Mouse (Mus musculus): Measurements from ENCODE around the gene Ms4a6d.

Ms4a6d gene

DNA sequence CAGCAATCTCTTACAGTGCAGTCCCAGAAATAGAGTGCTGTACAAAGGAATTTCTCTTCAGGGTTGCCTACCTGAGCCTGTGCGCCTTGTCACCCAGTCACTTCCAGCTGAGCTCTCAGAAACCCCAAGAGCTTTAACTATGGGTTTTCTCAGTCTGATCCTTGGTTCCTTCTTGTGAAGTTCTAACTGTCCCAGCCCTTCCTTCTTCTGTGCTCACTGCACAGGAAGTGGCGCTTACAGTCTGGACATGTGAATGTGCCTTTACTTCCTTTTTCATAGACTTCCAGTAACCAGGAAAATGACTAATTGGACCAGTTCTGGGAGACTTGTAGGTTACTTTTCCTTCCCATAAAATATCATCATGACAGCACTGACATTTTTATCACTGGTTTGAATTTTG, at the start of gene Ms4a6d:
Gene Ms4a6d (minus strand): TSS at position 247 of the 400 bp plus-strand sequence.
- in situ Hi-C loops (cut with MboI; ENCODE audit: low pct_unique_long_range_greater_than_20kb in 1 of 2, low sequenced_read_pairs in 2 of 2, unreplicated experiment in 1 of 2), result loop anchor here (5.0 to 10.0 kb wide), 6 partner anchors 163 to 422 kb away; partner anchors contain the start of gene Olfr1419 (in 1 of the 2)

DNA sequence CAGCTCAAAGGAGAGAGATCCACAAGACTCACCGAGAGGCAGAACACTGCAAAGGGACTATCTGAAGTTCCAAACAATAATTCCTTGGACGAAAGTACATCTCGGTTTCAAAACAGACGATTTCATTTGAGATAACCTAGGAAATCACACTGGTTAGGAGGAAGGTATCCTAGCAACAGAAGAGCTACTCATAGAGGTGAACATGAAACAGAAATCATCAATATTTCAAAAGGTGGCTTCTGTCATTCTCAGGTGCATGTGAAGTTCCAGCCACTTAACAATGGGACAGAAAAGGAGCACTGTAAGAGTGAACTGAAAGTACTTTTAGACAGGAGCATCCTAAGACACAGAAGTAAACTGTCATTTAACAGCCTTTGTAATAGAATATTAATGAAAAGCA, 44.9 kb upstream of the Ms4a6d start:
- in situ Hi-C loops (cut with MboI; ENCODE audit: low pct_unique_long_range_greater_than_20kb in 1 of 2, low sequenced_read_pairs in 2 of 2, unreplicated experiment in 1 of 2), result no loop called here

DNA sequence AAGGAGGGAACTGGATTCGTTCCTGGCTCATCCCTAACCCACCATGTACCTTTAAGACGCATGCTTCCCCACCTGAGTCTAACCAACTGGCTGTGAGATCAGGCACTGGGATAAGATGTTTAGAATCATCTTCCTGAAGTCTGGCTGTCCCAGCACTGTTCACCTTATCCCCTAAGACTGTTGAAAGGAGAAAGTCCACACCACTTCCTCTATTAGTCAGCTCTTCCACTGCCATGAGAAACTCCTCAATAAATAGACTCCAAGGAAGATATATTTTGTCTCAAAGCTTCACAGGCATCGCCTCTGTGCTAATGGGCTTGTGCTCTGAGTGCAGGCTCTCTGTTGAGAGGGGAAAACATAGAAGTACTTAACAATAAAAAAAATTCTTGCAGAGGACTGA, 41.5 kb upstream of the Ms4a6d start:
- in situ Hi-C loops (cut with MboI; ENCODE audit: low pct_unique_long_range_greater_than_20kb in 1 of 2, low sequenced_read_pairs in 2 of 2, unreplicated experiment in 1 of 2), result no loop called here

DNA sequence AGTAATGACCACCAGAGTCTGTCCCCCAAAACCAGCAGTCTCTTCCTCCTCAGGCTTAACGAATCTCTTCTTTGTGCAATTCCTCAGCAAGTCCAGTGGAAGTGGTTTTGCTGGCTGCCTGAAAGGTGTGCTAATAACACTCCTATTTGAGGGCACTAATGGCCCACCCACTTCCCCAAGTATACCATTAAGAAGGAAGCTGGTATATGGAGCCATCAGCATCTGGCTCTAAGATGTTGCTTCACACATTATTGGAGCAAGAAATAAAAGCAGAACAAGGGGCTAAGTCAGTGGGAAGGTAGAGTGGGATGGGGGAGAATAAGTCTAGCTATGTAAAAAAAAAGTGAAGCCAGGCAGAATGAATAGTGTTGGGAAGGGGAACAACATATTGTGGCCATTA, 36.1 kb upstream of the Ms4a6d start, which contains the start of gene Ms4a3:
Gene Ms4a3 (minus strand): TSS at position 120 of the 400 bp plus-strand sequence.
- in situ Hi-C loops (cut with MboI; ENCODE audit: low pct_unique_long_range_greater_than_20kb in 1 of 2, low sequenced_read_pairs in 2 of 2, unreplicated experiment in 1 of 2), result no loop called here

DNA sequence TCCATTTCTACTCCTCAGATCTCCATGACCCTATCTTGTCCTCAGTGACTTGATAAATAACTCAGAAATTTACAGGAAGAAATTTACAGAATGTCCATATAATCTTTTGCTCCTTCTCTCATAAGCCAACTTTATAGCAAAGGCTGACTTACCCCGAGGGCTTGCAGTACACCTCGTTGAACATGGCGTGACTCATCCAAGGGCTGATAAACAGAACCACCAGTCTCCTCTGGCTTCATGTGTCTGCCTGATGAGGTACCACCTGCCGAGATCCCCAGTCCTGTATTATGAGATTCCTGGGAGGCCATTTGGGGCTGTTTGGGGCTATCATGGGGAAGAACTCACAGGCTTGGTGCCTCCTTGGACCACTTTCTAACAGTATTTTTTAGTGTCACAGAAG, 34.4 kb upstream of the Ms4a6d start:
- in situ Hi-C loops (cut with MboI; ENCODE audit: low pct_unique_long_range_greater_than_20kb in 1 of 2, low sequenced_read_pairs in 2 of 2, unreplicated experiment in 1 of 2), result no loop called here

DNA sequence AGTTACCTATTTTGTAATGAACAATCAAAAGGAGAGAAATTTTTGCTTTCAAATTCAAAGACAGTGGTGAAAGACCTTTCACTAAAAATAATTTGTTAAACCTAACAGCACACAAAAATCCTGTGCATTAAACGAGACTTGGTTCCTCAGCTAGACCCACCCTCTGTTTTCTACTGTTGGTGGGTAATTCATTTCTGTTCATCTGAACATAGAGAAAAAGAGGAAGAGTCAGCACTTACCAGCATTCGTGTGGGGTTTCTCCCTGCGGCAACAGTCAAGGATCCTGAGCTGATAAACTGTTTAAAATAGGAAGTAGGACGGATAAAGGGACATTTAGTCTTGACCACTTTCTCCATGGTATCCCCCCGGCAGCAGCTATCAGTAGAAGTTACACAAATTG, 30.9 kb upstream of the Ms4a6d start:
- in situ Hi-C loops (cut with MboI; ENCODE audit: low pct_unique_long_range_greater_than_20kb in 1 of 2, low sequenced_read_pairs in 2 of 2, unreplicated experiment in 1 of 2), result no loop called here

DNA sequence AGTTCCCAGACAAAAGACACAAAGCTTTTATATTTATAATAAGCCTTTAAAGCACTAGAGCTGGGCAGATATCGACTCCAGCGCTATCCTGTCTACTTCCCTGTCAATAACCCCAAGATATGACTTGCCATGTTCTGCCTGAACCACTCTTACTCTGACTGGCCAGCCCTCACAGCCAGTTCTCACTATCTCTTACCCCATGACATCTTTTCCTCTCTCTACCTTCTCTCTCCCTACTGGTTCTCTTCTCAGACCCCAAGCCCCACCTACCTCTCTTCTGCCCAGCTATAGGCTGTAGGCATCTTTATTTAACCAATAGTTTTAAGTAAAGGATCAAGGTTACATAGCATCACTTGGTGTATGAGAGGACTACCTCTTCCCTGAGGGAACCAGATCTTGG, 29.7 kb upstream of the Ms4a6d start:
- in situ Hi-C loops (cut with MboI; ENCODE audit: low pct_unique_long_range_greater_than_20kb in 1 of 2, low sequenced_read_pairs in 2 of 2, unreplicated experiment in 1 of 2), result no loop called here

DNA sequence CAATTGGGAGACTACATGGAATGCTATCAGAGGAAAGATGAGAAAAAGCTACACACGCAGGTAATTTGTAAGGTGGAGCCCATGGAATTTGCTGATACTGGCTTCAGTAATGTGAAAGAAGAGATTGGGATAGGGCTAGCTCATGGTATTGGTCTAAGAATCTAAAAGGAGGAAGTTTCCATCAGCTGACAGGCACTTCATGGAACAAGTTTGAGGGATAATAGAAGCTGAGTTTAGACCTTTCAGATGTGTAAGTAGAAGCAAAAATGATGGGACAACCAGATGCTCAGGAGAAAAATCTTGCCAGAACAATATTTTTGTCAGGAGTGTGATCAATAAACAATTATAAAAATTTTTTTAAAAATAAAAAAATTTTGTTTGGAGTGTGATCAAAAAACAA, 29.1 kb upstream of the Ms4a6d start:
- in situ Hi-C loops (cut with MboI; ENCODE audit: low pct_unique_long_range_greater_than_20kb in 1 of 2, low sequenced_read_pairs in 2 of 2, unreplicated experiment in 1 of 2), result no loop called here

DNA sequence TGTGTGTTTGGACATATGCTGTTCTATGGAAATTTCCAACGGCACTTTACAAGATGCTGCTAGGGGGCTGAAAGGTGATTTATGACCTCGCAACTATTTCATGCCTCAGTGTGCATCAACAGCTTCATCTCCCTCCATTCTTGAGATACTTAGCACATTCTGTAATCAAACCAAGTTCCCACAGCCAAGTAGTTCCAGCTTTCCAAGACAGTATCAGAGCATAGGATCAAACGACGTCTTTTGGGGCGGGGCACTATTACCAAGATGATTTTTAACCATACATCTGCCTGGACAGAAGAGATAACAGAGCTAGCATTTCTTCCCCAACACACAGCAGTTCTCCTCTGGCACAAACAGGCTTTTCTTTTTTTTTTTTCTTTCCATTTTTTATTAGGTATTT, 20.6 kb upstream of the Ms4a6d start:
- in situ Hi-C loops (cut with MboI; ENCODE audit: low pct_unique_long_range_greater_than_20kb in 1 of 2, low sequenced_read_pairs in 2 of 2, unreplicated experiment in 1 of 2), result no loop called here

DNA sequence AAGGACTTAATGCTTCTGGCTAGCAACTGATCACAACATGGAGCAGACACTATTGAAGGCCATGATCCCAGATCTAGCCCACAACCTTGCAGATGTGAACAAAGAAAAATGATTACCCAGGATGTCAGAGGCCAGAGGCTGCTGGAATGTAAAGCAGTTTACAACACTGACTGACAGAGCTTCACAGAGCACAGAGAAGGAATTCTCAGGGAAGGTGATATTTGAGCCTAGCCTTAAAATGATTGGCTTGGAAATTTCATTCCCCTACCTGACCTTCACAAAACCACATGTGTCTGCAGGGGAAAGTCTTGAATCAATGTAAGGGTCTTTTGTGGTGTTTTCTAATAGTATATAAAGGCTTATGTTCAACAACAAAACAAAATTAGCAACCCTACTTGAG, 20.2 kb upstream of the Ms4a6d start:
- in situ Hi-C loops (cut with MboI; ENCODE audit: low pct_unique_long_range_greater_than_20kb in 1 of 2, low sequenced_read_pairs in 2 of 2, unreplicated experiment in 1 of 2), result no loop called here

DNA sequence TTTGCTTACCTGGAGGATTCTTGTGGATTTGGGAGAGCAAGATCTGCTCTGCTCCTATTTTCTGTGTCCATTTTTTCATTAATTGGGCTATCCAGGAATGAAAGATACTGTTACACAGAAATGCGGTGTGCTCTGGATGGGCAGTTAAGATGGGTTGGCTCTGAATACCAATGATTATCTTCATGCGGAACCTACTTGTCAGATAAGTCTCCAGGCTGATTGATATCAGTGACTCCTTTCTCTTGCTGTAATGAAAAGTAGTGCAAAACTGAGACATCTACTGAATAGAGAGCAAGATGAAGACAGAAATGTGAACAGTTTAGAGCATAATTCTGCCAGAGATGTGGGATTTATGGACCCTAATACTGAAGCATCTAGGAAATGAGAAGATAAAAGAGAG, 18.9 kb upstream of the Ms4a6d start, which contains the start of gene Ms4a2:
Gene Ms4a2 (minus strand): TSS at position 169 of the 400 bp plus-strand sequence.
- in situ Hi-C loops (cut with MboI; ENCODE audit: low pct_unique_long_range_greater_than_20kb in 1 of 2, low sequenced_read_pairs in 2 of 2, unreplicated experiment in 1 of 2), result no loop called here

DNA sequence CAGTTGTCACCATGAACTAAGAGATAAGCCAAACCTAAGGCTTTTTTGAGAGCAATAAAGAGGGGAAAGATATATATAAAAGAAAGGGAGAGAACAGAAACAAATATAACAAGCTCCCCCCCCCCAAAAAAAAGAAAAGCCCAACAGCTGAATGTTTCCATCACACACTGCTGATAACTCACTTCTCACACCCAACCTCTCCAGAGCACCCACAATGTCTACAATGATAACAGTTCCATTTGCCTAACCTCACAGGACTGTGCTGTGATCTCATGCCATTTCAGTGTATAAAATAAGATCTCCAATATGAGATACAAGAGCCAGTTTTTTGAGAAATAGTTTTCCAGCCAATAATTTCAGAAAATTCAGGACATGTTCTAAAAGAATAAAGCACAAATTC, 13.3 kb upstream of the Ms4a6d start:
- in situ Hi-C loops (cut with MboI; ENCODE audit: low pct_unique_long_range_greater_than_20kb in 1 of 2, low sequenced_read_pairs in 2 of 2, unreplicated experiment in 1 of 2), result no loop called here

DNA sequence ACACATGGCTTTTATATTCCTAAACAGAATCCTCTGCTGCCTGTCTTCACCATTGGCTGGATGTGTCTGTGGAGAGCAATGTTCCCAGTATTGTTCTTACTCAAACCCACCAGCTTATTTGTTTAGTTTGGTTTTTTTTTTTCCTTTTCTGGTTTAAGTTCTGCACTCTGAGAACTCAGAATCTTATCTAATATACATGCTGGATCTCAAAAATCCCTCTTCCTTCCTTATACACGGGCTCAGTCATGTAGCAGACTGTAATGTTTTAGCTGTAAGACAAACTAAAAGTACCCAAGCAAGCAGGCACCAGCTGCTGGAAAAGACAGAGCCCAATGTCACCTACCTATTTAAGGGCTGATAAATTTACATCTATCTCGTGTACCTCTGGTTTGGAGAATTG, 10.2 kb upstream of the Ms4a6d start:
- in situ Hi-C loops (cut with MboI; ENCODE audit: low pct_unique_long_range_greater_than_20kb in 1 of 2, low sequenced_read_pairs in 2 of 2, unreplicated experiment in 1 of 2), result no loop called here

DNA sequence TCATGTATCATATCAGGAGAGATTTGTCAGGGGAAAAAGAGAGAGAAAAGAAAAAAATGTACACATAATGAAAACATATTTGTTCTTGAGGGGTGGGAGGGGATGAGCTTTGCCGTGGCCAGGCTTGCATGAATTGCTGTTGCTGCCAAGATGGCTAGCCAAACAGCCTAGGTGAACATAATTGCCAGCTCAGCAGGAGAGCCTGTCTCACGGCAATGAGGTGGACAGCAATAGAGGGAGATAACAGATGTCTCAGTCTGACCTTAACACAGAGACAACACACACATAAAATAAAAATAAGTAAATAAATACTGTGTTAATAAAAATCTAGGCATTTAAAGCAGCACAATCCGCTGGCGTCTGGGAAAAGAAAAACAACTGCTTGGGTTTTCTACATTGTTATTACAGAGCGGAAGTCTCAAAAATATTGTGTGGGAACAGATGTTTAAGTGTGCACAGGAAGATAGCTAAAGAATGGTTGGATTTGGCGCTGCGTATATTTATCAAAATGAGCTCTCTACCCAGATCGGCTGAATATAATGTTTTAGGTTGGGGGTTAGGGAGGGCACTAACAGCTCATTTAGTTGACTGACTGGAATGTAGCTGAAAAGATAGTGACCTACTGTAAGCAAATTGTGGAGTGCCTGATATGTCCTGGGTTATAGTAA, 9.3 kb upstream of the Ms4a6d start:
- in situ Hi-C loops (cut with MboI; ENCODE audit: low pct_unique_long_range_greater_than_20kb in 1 of 2, low sequenced_read_pairs in 2 of 2, unreplicated experiment in 1 of 2), result no loop called here

DNA sequence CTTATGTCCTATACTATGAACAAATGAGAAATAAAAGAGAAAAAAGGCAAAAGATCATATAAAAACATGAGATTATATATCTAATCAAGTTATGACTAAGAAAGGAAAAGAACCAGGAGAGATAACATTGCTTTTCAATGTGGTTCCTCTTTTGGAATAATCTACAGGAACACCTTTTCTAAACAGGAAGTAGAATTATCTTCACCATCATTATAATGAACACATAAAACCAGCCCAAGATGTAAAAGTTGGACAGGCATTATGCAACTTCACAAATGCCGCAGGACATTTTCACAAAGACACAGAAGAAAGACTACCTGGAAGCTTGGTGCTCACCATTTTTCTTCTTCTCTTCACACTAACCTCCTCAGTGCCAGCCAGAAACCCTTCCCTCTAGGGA, 8.4 kb upstream of the Ms4a6d start:
- in situ Hi-C loops (cut with MboI; ENCODE audit: low pct_unique_long_range_greater_than_20kb in 1 of 2, low sequenced_read_pairs in 2 of 2, unreplicated experiment in 1 of 2), result no loop called here

DNA sequence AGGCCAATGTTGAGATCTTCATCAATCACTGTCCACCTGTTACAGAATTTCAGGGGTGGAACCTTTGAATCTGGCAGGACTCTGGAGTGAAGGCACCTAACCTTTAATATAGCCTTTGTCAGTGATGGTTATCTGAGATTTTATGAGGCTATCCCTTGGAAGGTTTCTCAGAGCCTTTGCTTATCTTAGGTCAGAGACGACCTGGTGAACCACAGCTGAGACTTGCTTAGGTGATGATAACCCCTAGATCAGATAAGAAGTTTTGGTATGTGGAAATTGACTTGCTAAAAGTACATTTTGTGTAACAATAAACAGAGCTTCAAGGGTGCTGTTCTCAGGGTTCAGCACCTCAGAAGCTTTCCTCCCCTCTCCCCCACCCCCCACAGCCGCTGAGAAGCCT, 7.6 kb upstream of the Ms4a6d start:
- in situ Hi-C loops (cut with MboI; ENCODE audit: low pct_unique_long_range_greater_than_20kb in 1 of 2, low sequenced_read_pairs in 2 of 2, unreplicated experiment in 1 of 2), result no loop called here

DNA sequence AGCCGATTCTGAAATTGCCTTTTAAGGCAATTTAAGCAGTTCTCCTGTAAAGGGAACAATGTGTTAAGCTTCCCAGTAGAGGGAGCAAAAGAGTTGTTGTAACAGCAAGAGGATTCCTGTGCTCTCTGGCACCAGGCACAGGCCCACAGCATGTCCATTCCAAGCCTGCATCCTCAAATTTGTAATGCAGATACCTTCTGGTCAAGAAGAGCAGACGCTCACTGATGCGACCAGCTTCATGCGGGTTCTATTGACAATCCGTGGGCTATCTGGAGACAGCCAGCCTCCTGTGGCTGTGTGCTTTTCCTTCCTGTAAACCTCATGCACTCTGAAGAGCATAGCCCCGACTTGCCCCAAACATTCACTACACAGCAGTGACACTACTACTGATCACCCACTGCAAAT, 6.9 kb upstream of the Ms4a6d start:
- in situ Hi-C loops (cut with MboI; ENCODE audit: low pct_unique_long_range_greater_than_20kb in 1 of 2, low sequenced_read_pairs in 2 of 2, unreplicated experiment in 1 of 2), result no loop called here

DNA sequence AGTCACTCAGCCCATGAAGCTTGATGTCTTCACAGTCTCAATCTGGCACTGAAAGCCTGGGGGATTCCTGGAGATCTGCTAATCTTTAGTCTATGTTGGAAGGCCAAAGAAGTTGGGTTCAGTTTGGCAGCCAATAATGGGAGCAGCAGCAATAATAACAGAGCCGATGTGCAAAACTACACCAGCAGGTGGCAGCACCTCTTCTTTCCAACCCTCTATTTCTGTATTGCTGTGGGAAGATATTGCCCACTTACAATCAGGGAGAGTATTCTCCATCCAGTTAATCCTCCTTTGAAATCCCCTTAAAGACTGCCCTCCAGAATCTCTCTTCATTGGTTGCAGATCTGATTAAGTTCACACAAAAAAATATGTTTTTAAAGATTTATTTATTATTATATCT, 3.5 kb upstream of the Ms4a6d start:
- in situ Hi-C loops (cut with MboI; ENCODE audit: low pct_unique_long_range_greater_than_20kb in 1 of 2, low sequenced_read_pairs in 2 of 2, unreplicated experiment in 1 of 2), result loop anchor here (5.0 to 10.0 kb wide), 5 partner anchors 159 to 407 kb away; partner anchors contain the start of gene Olfr1419 (in 1 of the 2)

DNA sequence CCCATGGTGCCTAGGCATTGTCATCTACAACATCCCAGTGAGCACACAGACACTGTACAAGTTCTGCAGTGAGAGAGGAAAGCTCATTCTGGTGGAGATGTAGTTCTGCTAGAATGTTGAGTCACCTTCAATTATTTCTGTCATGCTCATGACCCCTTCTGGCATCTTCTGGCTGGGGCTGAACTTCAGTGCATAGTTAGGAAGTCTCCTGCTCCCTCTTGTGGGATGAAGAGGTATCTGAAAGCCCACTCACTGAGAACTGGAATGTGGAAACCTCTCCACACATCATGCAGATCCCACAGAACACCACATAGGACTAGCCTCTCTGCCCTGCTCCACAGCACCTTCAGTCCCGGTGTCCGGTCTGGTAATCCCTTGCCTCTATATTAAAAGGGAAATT, 2.6 kb downstream of the Ms4a6d start:
- in situ Hi-C loops (cut with MboI; ENCODE audit: low pct_unique_long_range_greater_than_20kb in 1 of 2, low sequenced_read_pairs in 2 of 2, unreplicated experiment in 1 of 2), result loop anchor here (5.0 to 10.0 kb wide), 4 partner anchors 247 to 420 kb away; partner anchors contain the start of gene Olfr1419 (in 1 of the 2)

DNA sequence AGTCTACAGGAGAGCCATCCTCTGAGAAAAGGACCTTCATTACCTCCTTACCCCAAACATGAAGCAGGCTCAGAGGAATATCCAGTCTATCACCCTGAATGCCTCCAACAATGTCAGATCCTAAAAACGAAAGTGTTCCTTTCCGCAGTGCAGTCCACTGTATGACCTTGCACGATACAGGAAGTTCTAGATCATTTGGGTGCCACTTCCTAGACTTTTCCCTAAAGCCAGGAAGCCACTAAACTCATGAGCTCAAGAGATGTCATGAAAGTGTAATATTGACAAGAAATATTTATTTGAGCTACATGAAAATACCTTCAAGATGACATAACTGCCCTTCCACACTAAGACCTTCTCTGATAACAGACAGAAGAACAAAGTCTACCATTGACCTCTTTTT, 3.3 kb downstream of the Ms4a6d start:
- in situ Hi-C loops (cut with MboI; ENCODE audit: low pct_unique_long_range_greater_than_20kb in 1 of 2, low sequenced_read_pairs in 2 of 2, unreplicated experiment in 1 of 2), result loop anchor here (5.0 to 10.0 kb wide), 4 partner anchors 247 to 419 kb away; partner anchors contain the start of gene Olfr1419 (in 1 of the 2)

Data from mouse embryonic stem cell (cell line).